Mouse (Mus musculus): ENCODE measurements around the gene Lrrc25. TPM values are rescaled to one million over a fixed set of nuclear protein-coding genes. Genes with fewer than 3 reads are reported as not detected.
"Not testable (repeated sequence)": the region's sequence is repeated elsewhere in the genome, so short reads cannot be mapped to it uniquely, and the experiment has no call there.

The Lrrc25 gene
- total RNA-seq (2018; cell fraction: chromatin; rRNA removed), result 100 to 1,000 TPM in 7 of 26 experiments, 10 to 100 TPM in 19; 21.1 to 149 (median 77.4) TPM
- 100 to 1,000 TPM in 25 of 26 experiments, 10 to 100 TPM in 1; 89.3 to 365 (median 193) TPM for total RNA-seq (2018; cell fraction: cytosol; rRNA removed)
- 100 to 1,000 TPM in 23 of 26 experiments, 10 to 100 TPM in 3; 63.8 to 384 (median 181) TPM for total RNA-seq (2018; cell fraction: nucleus; rRNA removed)
- polyA plus RNA-seq (2018), result 104 to 230 TPM (median 156 TPM) in 3 replicates

- Histone ChIP-seq H3K4me3 (ENCODE audit: inconsistent target) (peak within 1 kb of the TSS; percentile 91), H3K79me2 (ENCODE audit: inconsistent target) (peaks cover 54% of the 10 kb centered on the region), H3K27ac (peak within 1 kb of the TSS; percentile 99), H3K36me3 (ENCODE audit: inconsistent target) (no peaks in the 10 kb centered on the region; the same call in 1 of the 2 replicates)
- WGBS (ENCODE audit: missing documents), result 0% methylated on average over 3 of the region's 3 CpGs
Measured at GRCm38 (mm10) chr8:70615894-70616293, at the start of gene Lrrc25. Lrrc25 (plus strand) TSS chr8:70616155.

GRCm38 (mm10) chr8:70570360-70570759 lies 45.6 kb upstream of the Lrrc25 start:
- Histone ChIP-seq H3K79me2 (ENCODE audit: inconsistent target) (peaks cover 100% of the 10 kb centered on the region), H3K27ac (no peak overlapping the region), H3K4me3 (ENCODE audit: inconsistent target) (no peak overlapping the region), H3K36me3 (ENCODE audit: inconsistent target) (peaks cover 8% of the 10 kb centered on the region; the same call in 1 of the 2 replicates)

GRCm38 (mm10) chr8:70570990-70571389 lies 45.0 kb upstream of the Lrrc25 start:
- Histone ChIP-seq H3K79me2 (ENCODE audit: inconsistent target) (peaks cover 99% of the 10 kb centered on the region), H3K36me3 (ENCODE audit: inconsistent target) (peaks cover 8% of the 10 kb centered on the region; the same call in 1 of the 2 replicates), H3K4me3 (ENCODE audit: inconsistent target) (no peak overlapping the region), H3K27ac (no peak overlapping the region)
- 91% methylated on average over 6 of the region's 6 CpGs for WGBS (ENCODE audit: missing documents)

- H3K4me3 ChIP-seq (ENCODE audit: inconsistent target), result no peak overlapping the region
- peaks cover 27% of the 10 kb centered on the region for H3K36me3 ChIP-seq (ENCODE audit: inconsistent target)
- no peak overlapping the region for H3K27ac ChIP-seq
- H3K79me2 ChIP-seq (ENCODE audit: inconsistent target), result peaks cover 81% of the 10 kb centered on the region
Measured at GRCm38 (mm10) chr8:70574302-70574701, 41.7 kb upstream of the Lrrc25 start.

- Histone ChIP-seq H3K4me3 (ENCODE audit: inconsistent target) (no peak overlapping the region), H3K79me2 (ENCODE audit: inconsistent target) (peaks cover 75% of the 10 kb centered on the region), H3K27ac (no peak overlapping the region), H3K36me3 (ENCODE audit: inconsistent target) (peaks cover 29% of the 10 kb centered on the region)
- WGBS (ENCODE audit: missing documents), result 49% methylated on average over 4 of the region's 4 CpGs
Measured at GRCm38 (mm10) chr8:70574915-70575314, 41.0 kb upstream of the Lrrc25 start.

GRCm38 (mm10) chr8:70577207-70577606 lies 38.7 kb upstream of the Lrrc25 start:
- Histone ChIP-seq H3K79me2 (ENCODE audit: inconsistent target) (peaks cover 52% of the 10 kb centered on the region), H3K4me3 (ENCODE audit: inconsistent target) (no peak overlapping the region), H3K36me3 (ENCODE audit: inconsistent target) (peaks cover 52% of the 10 kb centered on the region), H3K27ac (no peak overlapping the region)
- 88% methylated on average over 3 of the region's 3 CpGs for WGBS (ENCODE audit: missing documents)

- H3K27ac ChIP-seq, result no peak overlapping the region
- H3K79me2 ChIP-seq (ENCODE audit: inconsistent target), result no peaks in the 10 kb centered on the region
- 95% methylated on average over 18 of the region's 18 CpGs for WGBS (ENCODE audit: missing documents)
- no peak overlapping the region for H3K4me3 ChIP-seq (ENCODE audit: inconsistent target)
- peaks cover 81% of the 10 kb centered on the region for H3K36me3 ChIP-seq (ENCODE audit: inconsistent target)
Measured at GRCm38 (mm10) chr8:70583476-70584387, 32.2 kb upstream of the Lrrc25 start.

- no peaks in the 10 kb centered on the region for H3K79me2 ChIP-seq (ENCODE audit: inconsistent target)
- no peak overlapping the region for H3K27ac ChIP-seq
- H3K36me3 ChIP-seq (ENCODE audit: inconsistent target), result peaks cover 84% of the 10 kb centered on the region
- H3K4me3 ChIP-seq (ENCODE audit: inconsistent target), result no peak overlapping the region
- WGBS (ENCODE audit: missing documents), result 90% methylated on average over 8 of the region's 9 CpGs
Measured at GRCm38 (mm10) chr8:70584606-70585257, 31.2 kb upstream of the Lrrc25 start.

GRCm38 (mm10) chr8:70585258-70585652 lies 30.7 kb upstream of the Lrrc25 start:
- peaks cover 80% of the 10 kb centered on the region for H3K36me3 ChIP-seq (ENCODE audit: inconsistent target)
- WGBS (ENCODE audit: missing documents), result 59% methylated on average over 7 of the region's 7 CpGs
- H3K79me2 ChIP-seq (ENCODE audit: inconsistent target), result no peaks in the 10 kb centered on the region
- no peak overlapping the region for H3K27ac ChIP-seq
- no peak overlapping the region for H3K4me3 ChIP-seq (ENCODE audit: inconsistent target)

- H3K79me2 ChIP-seq (ENCODE audit: inconsistent target); H3K27ac ChIP-seq; H3K4me3 ChIP-seq (ENCODE audit: inconsistent target): not testable (repeated sequence)
- 96% methylated on average over 4 of the region's 4 CpGs for WGBS (ENCODE audit: missing documents)
- peaks cover 67% of the 10 kb centered on the region for H3K36me3 ChIP-seq (ENCODE audit: inconsistent target)
Measured at GRCm38 (mm10) chr8:70587955-70588354, 28.0 kb upstream of the Lrrc25 start.

GRCm38 (mm10) chr8:70591569-70591968 lies 24.4 kb upstream of the Lrrc25 start:
- no peak overlapping the region for H3K27ac ChIP-seq
- H3K79me2 ChIP-seq (ENCODE audit: inconsistent target), result peaks cover 9% of the 10 kb centered on the region; the same call in 1 of the 2 replicates
- WGBS (ENCODE audit: missing documents), result 93% methylated on average over 11 of the region's 12 CpGs
- peaks cover 40% of the 10 kb centered on the region for H3K36me3 ChIP-seq (ENCODE audit: inconsistent target)
- H3K4me3 ChIP-seq (ENCODE audit: inconsistent target), result no peak overlapping the region

GRCm38 (mm10) chr8:70593173-70593572 lies 22.8 kb upstream of the Lrrc25 start:
- Histone ChIP-seq H3K4me3 (ENCODE audit: inconsistent target) (no peak overlapping the region), H3K27ac (no peak overlapping the region), H3K79me2 (ENCODE audit: inconsistent target) (peaks cover 9% of the 10 kb centered on the region; the same call in 1 of the 2 replicates), H3K36me3 (ENCODE audit: inconsistent target) (peaks cover 30% of the 10 kb centered on the region)
- WGBS (ENCODE audit: missing documents), result 86% methylated on average over 8 of the region's 8 CpGs

GRCm38 (mm10) chr8:70593961-70594609 lies 21.9 kb upstream of the Lrrc25 start, which contains the start of gene Isyna1:
Isyna1 (plus strand) TSS chr8:70594373.
- H3K36me3 ChIP-seq (ENCODE audit: inconsistent target), result peaks cover 25% of the 10 kb centered on the region
- H3K4me3 ChIP-seq (ENCODE audit: inconsistent target), result peak within 1 kb of the TSS; percentile 16
- 4% methylated on average over 39 of the region's 40 CpGs for WGBS (ENCODE audit: missing documents)
- peaks cover 9% of the 10 kb centered on the region; the same call in 1 of the 2 replicates for H3K79me2 ChIP-seq (ENCODE audit: inconsistent target)
- peak within 1 kb of the TSS; percentile 22; the same call in 1 of the 2 replicates for H3K27ac ChIP-seq

Measured in macrophage (primary cell).